Mouse (Mus musculus) stomach, postnatal 0 days (tissue): ENCODE measurements around the gene Tmeff2. TPM values are rescaled to one million over a fixed set of nuclear protein-coding genes. Genes with fewer than 3 reads are reported as not detected.

Experiments
- ATAC-seq: fragments of 200-750 bp; cut with Nextera tagmentation; 2 replicates; pipeline ENCODE4 v1.8.0; 2017; ENCODE audit not compliant: low FRiP score, low TSS enrichment
- DNase-seq: peaks from one replicate; pipeline ENCODE4 v3.0.0-alpha.2; 2016; ENCODE audit warnings: low spot score
- H3K27ac ChIP-seq: fragments of 300-500 bp; sonication (generic); replicated peaks from 2 replicates; pipeline ENCODE4 v1.5.1; 2014; ENCODE audit warnings: mild to moderate bottlenecking, control low read depth
- H3K27me3 ChIP-seq: fragments of 300-500 bp; sonication (generic); 2 replicates; pipeline ENCODE4 v1.6.1; 2014; ENCODE audit warnings: low read length; ENCODE audit not compliant: control insufficient read depth, insufficient read depth
- H3K36me3 ChIP-seq: fragments of 300-500 bp; sonication (generic); 2 replicates; pipeline ENCODE4 v1.6.1; 2014; ENCODE audit warnings: low read length, mixed read lengths; ENCODE audit not compliant: control insufficient read depth, insufficient read depth
- H3K4me1 ChIP-seq: fragments of 300-500 bp; sonication (generic); replicated peaks from 2 replicates; pipeline ENCODE4 v1.6.1; 2014; ENCODE audit warnings: antibody characterized with exemption; ENCODE audit not compliant: control insufficient read depth, insufficient read depth
- H3K4me2 ChIP-seq: fragments of 300-500 bp; sonication (generic); replicated peaks from 2 replicates; pipeline ENCODE4 v1.6.1; 2014; ENCODE audit warnings: low read depth, mild to moderate bottlenecking, control low read depth, moderate library complexity
- H3K4me3 ChIP-seq: fragments of 300-500 bp; sonication (generic); 2 replicates; pipeline ENCODE4 v1.5.1; 2014; ENCODE audit warnings: low read depth, low read length, control low read depth
- H3K9ac ChIP-seq: fragments of 300-500 bp; sonication (generic); 2 replicates; pipeline ENCODE4 v1.6.1; 2014; ENCODE audit warnings: mild to moderate bottlenecking, low read length, control low read depth, mixed read lengths
- H3K9me3 ChIP-seq: fragments of 300-500 bp; sonication (generic); 2 replicates; pipeline ENCODE4 v1.6.1; 2016; ENCODE audit warnings: low read length; ENCODE audit not compliant: control insufficient read depth
- CTCF ChIP-seq: IDR thresholded peaks from 2 replicates; pipeline ENCODE4 v1.5.1; 2016; ENCODE audit warnings: antibody characterized with exemption, low read depth, mild to moderate bottlenecking, moderate library complexity
- EP300 ChIP-seq: optimal IDR thresholded peaks from 2 replicates; pipeline ENCODE3; 2016; ENCODE audit warnings: antibody characterized with exemption
- WGBS: fragments of 180-500 bp; shearing (Covaris S2); extraction: QIAGEN DNeasy Blood & Tissue Kit; methylation state at CpG from one replicate; pipeline ENCODE4 v1.1.7; 2014; 5-methylcytosine and 5-hydroxymethylcytosine counted together
- polyA plus RNA-seq: library from polyadenylated mRNA; unstranded; fragments of >200 nt; fragmentation: Nextera tagmentation; extraction: Ambion mirVana; gene quantifications from 2 replicates; pipeline ENCODE4 v1.2.1, GENCODE M21; 2015

Tmeff2 gene
- polyA plus RNA-seq, 1 experiment from 2014 or later = 5.0 TPM

- TF ChIP-seq EP300 = no peak
- no peak for TF ChIP-seq CTCF
- Histone ChIP-seq H3K36me3 (no peaks in the 10 kb centered on the region), H3K4me3 (no peak overlapping the region), H3K9me3 (no peaks in the 10 kb centered on the region), H3K4me2 (no peak overlapping the region), H3K27me3 (no peaks in the 10 kb centered on the region), H3K9ac (no peak overlapping the region), H3K27ac (no peak overlapping the region), H3K4me1 (no peaks in the 10 kb centered on the region)
- 50% methylated on average over 2 of the region's 2 CpGs for WGBS
- ATAC-seq (no peak), DNase-seq (no peak)
Observed at GRCm38 (mm10) chr1:51088921-51089320, 188.5 kb downstream of the Tmeff2 start.

GRCm38 (mm10) chr1:51089803-51090202 lies 189.4 kb downstream of the Tmeff2 start:
- ATAC-seq (no peak), DNase-seq (no peak)
- no peaks in the 10 kb centered on the region for H3K27me3 ChIP-seq
- H3K9ac ChIP-seq = no peak overlapping the region
- H3K36me3 ChIP-seq = no peaks in the 10 kb centered on the region
- 94% methylated on average over 3 of the region's 3 CpGs for WGBS
- no peak overlapping the region for H3K4me2 ChIP-seq
- no peak for TF ChIP-seq CTCF
- no peak for TF ChIP-seq EP300
- no peaks in the 10 kb centered on the region for H3K4me1 ChIP-seq
- H3K4me3 ChIP-seq = no peak overlapping the region
- H3K9me3 ChIP-seq = no peaks in the 10 kb centered on the region
- H3K27ac ChIP-seq = no peak overlapping the region

GRCm38 (mm10) chr1:51090212-51090761 lies 189.8 kb downstream of the Tmeff2 start:
- ATAC-seq = no peak
- WGBS = 69% methylated on average over 4 of the region's 4 CpGs
- H3K27ac ChIP-seq = no peak overlapping the region

GRCm38 (mm10) chr1:51094713-51095112 lies 194.3 kb downstream of the Tmeff2 start:
- WGBS = 81% methylated on average over 2 of the region's 2 CpGs
- no peak for DNase-seq
- Histone ChIP-seq H3K27me3 (no peaks in the 10 kb centered on the region), H3K4me1 (no peaks in the 10 kb centered on the region), H3K4me3 (no peak overlapping the region), H3K27ac (no peak overlapping the region), H3K9ac (no peak overlapping the region), H3K36me3 (no peaks in the 10 kb centered on the region), H3K4me2 (no peak overlapping the region), H3K9me3 (no peaks in the 10 kb centered on the region)
- TF ChIP-seq CTCF (no peak), EP300 (no peak)
- ATAC-seq = no peak

More at GRCm38 (mm10) chr1:51090212-51090761, 189.8 kb downstream of the Tmeff2 start:
- TF ChIP-seq EP300 (no peak), CTCF (no peak)
- Histone ChIP-seq H3K9me3 (no peaks in the 10 kb centered on the region), H3K27me3 (no peaks in the 10 kb centered on the region), H3K4me1 (no peaks in the 10 kb centered on the region), H3K36me3 (no peaks in the 10 kb centered on the region), H3K9ac (no peak overlapping the region), H3K4me2 (no peak overlapping the region), H3K4me3 (no peak overlapping the region)
- DNase-seq = no peak

GRCm38 (mm10) chr1:51096848-51097598 lies 196.6 kb downstream of the Tmeff2 start:
- ATAC-seq = no peak
- TF ChIP-seq EP300 (no peak), CTCF (no peak)
- no peaks in the 10 kb centered on the region for H3K9me3 ChIP-seq
- H3K36me3 ChIP-seq = no peaks in the 10 kb centered on the region
- H3K4me2 ChIP-seq = no peak overlapping the region
- H3K4me3 ChIP-seq = no peak overlapping the region
- no peak overlapping the region for H3K9ac ChIP-seq
- no peak for DNase-seq
- no peaks in the 10 kb centered on the region for H3K4me1 ChIP-seq
- WGBS = 40% methylated on average over 4 of the region's 4 CpGs
- no peak overlapping the region for H3K27ac ChIP-seq
- no peaks in the 10 kb centered on the region for H3K27me3 ChIP-seq

GRCm38 (mm10) chr1:51101034-51101590 lies 200.7 kb downstream of the Tmeff2 start:
- Histone ChIP-seq H3K4me3 (no peak overlapping the region), H3K36me3 (no peaks in the 10 kb centered on the region), H3K9me3 (no peaks in the 10 kb centered on the region), H3K9ac (no peak overlapping the region), H3K4me2 (no peak overlapping the region), H3K4me1 (no peaks in the 10 kb centered on the region), H3K27me3 (no peaks in the 10 kb centered on the region), H3K27ac (no peak overlapping the region)
- ATAC-seq = no peak
- WGBS = 95% methylated on average over 2 of the region's 2 CpGs
- no peak for TF ChIP-seq EP300
- no peak for TF ChIP-seq CTCF
- no peak for DNase-seq
